In genomic region chr19:53648802-53649236, GRCm38 (mm10) we compare ENCODE assay signal across 8 mouse cellular contexts. TPM values are rescaled to one million over a fixed set of nuclear protein-coding genes. Genes with fewer than 3 reads are reported as not detected.
DNase-seq lines count a peak whose midpoint lies in the region; ATAC-seq and TF ChIP-seq lines count a peak whose summit lies in the region.

No protein-coding gene starts in this region.

- DNase-seq in CD4-positive, CD25-positive, alpha-beta regulatory T cell, adult 2 months (ENCODE audit: low read depth, low spot score): peak; percentile 74
- peak; percentile 92 for DNase-seq in kidney, postnatal 0 days (ENCODE audit: low spot score)
- peak; percentile 67 for DNase-seq in liver
- peak; percentile 55 to 59 for DNase-seq in natural killer cell, adult 2 months (ENCODE audit: low spot score in 2 of 2)

- H3K36me3 ChIP-seq in heart, embryonic 12.5 days: peaks cover 29% of the 10 kb centered on the region
- peaks cover 20% of the 10 kb centered on the region; the same call in 1 of the 2 replicates for H3K36me3 ChIP-seq in kidney, postnatal 0 days (ENCODE audit: insufficient read depth, low read length)
- H3K36me3 ChIP-seq in stomach, embryonic 15.5 days: peaks cover 11% of the 10 kb centered on the region; the same call in 1 of the 2 replicates

- WGBS in heart, embryonic 12.5 days: 38% methylated on average over 10 of the region's 10 CpGs
- 17% methylated on average over 10 of the region's 10 CpGs for WGBS in kidney, postnatal 0 days
- WGBS in stomach, embryonic 15.5 days: 41% methylated on average over 10 of the region's 10 CpGs

- H3K27me3 ChIP-seq in heart, embryonic 12.5 days (replicated peaks): no peaks in the 10 kb centered on the region
- H3K27me3 ChIP-seq in kidney, postnatal 0 days (ENCODE audit: insufficient read depth, low read length): no peaks in the 10 kb centered on the region
- no peaks in the 10 kb centered on the region for H3K27me3 ChIP-seq in stomach, embryonic 15.5 days (replicated peaks)

- no peaks in the 10 kb centered on the region for H3K9me3 ChIP-seq in heart, embryonic 12.5 days (replicated peaks)
- H3K9me3 ChIP-seq in kidney, postnatal 0 days (replicated peaks; ENCODE audit: low read length): no peaks in the 10 kb centered on the region
- no peaks in the 10 kb centered on the region for H3K9me3 ChIP-seq in stomach, embryonic 15.5 days

- peak; percentile 78 for ATAC-seq in erythroblast, adult 5-6 weeks (replicated peaks; ENCODE audit: low FRiP score, poor library complexity, severe bottlenecking)
- peak; percentile 43; the same call in 1 of the 2 replicates for ATAC-seq in heart, embryonic 12.5 days (ENCODE audit: insufficient number of reproducible peaks, low FRiP score)
- ATAC-seq in kidney, postnatal 0 days (replicated peaks; ENCODE audit: low FRiP score, low read depth): 0 out of 2 replicates have a peak, but pooled peaks have one; percentile 51
- peak; percentile 47; the same call in 1 of the 2 replicates for ATAC-seq in stomach, embryonic 15.5 days (ENCODE audit: insufficient read depth, low FRiP score, low read depth)

- H3K27ac ChIP-seq in bone marrow macrophage, adult 2 months (ENCODE audit: insufficient read depth, low read depth, low read length): no peak overlapping the region
- H3K27ac ChIP-seq in heart, embryonic 12.5 days (ENCODE audit: poor library complexity, severe bottlenecking): peak overlapping the region; percentile 14
- H3K27ac ChIP-seq in kidney, postnatal 0 days: no peak overlapping the region
- H3K27ac ChIP-seq in stomach, embryonic 15.5 days: no peak overlapping the region

- H3K9ac ChIP-seq in heart, embryonic 12.5 days: no peak overlapping the region
- H3K9ac ChIP-seq in kidney, postnatal 0 days (ENCODE audit: low read depth, low read length): no peak overlapping the region
- H3K9ac ChIP-seq in stomach, embryonic 15.5 days: no peak overlapping the region

- peak; percentile 79 for TF ChIP-seq CTCF in bone marrow macrophage, adult 2 months (IDR thresholded peaks at IDR 0.05; ENCODE audit: low read depth, low read length)
- peak; percentile 97 for TF ChIP-seq CTCF in kidney, postnatal 0 days (IDR thresholded peaks at IDR 0.05; ENCODE audit: low read depth)

- H3K4me2 ChIP-seq in heart, embryonic 12.5 days: peak overlapping the region; percentile 30
- H3K4me2 ChIP-seq in kidney, postnatal 0 days (ENCODE audit: low read length): peak overlapping the region; percentile 39; the same call in 1 of the 2 replicates
- no peak overlapping the region for H3K4me2 ChIP-seq in stomach, embryonic 15.5 days

- H3K4me1 ChIP-seq in bone marrow macrophage, adult 2 months (ENCODE audit: control insufficient read depth, insufficient read depth, low read length): peaks cover 3% of the 10 kb centered on the region
- H3K4me1 ChIP-seq in heart, embryonic 12.5 days (replicated peaks): peaks cover 38% of the 10 kb centered on the region
- H3K4me1 ChIP-seq in kidney, postnatal 0 days (replicated peaks; ENCODE audit: insufficient read depth, low read length): peaks cover 18% of the 10 kb centered on the region
- peaks cover 10% of the 10 kb centered on the region for H3K4me1 ChIP-seq in stomach, embryonic 15.5 days

- no peak for TF ChIP-seq POLR2A in bone marrow macrophage, adult 2 months (IDR thresholded peaks at IDR 0.05; ENCODE audit: borderline replicate concordance, low read depth, low read length)

- H3K4me3 ChIP-seq in bone marrow macrophage, adult 2 months (ENCODE audit: insufficient read depth, low read length): no peak overlapping the region
- H3K4me3 ChIP-seq in heart, embryonic 12.5 days: no peak overlapping the region
- no peak overlapping the region for H3K4me3 ChIP-seq in kidney, postnatal 0 days (replicated peaks; ENCODE audit: low read depth, low read length)
- H3K4me3 ChIP-seq in stomach, embryonic 15.5 days (replicated peaks): no peak overlapping the region

RNA-seq across cellular contexts. Expression of gene Rbm20, which starts 28.3 kb away (rescaled TPM):
- polyA plus RNA-seq in bone marrow macrophage, adult 2 months (2012; ENCODE audit: insufficient read depth, insufficient read length, missing spikeins): not detected in 2 replicates
- not detected in 2 replicates for total RNA-seq in erythroblast, adult 5-6 weeks (2015; ENCODE audit: low replicate concordance)
- total RNA-seq in erythroblast, adult 5-6 weeks (2017; ENCODE audit: low replicate concordance): not detected in 2 replicates
- polyA plus RNA-seq in heart, embryonic 12.5 days (2016; fragmentation: Nextera tagmentation; extraction: Ambion mirVana): 51.8 and 54.0 TPM in 2 replicates
- polyA plus RNA-seq in kidney, postnatal 0 days (2015; fragmentation: Nextera tagmentation; extraction: Ambion mirVana): 2.5 and 2.8 TPM in 2 replicates
- polyA plus RNA-seq in stomach, embryonic 15.5 days (2015; fragmentation: Nextera tagmentation; extraction: Ambion mirVana): 0.59 and 0.96 TPM in 2 replicates

RNA-seq across cellular contexts. Expression of gene Smc3, which starts 48.6 kb away (rescaled TPM):
- polyA plus RNA-seq in bone marrow macrophage, adult 2 months (2012; ENCODE audit: insufficient read depth, insufficient read length, missing spikeins): 40.6 and 41.7 TPM in 2 replicates
- total RNA-seq in erythroblast, adult 5-6 weeks (2015; ENCODE audit: low replicate concordance): 49.2 and 62.9 TPM in 2 replicates
- total RNA-seq in erythroblast, adult 5-6 weeks (2017; ENCODE audit: low replicate concordance): 80.2 and 115 TPM in 2 replicates
- 45.6 and 47.1 TPM in 2 replicates for polyA plus RNA-seq in heart, embryonic 12.5 days (2016; fragmentation: Nextera tagmentation; extraction: Ambion mirVana)
- polyA plus RNA-seq in kidney, postnatal 0 days (2015; fragmentation: Nextera tagmentation; extraction: Ambion mirVana): 49.8 and 53.8 TPM in 2 replicates
- polyA plus RNA-seq in stomach, embryonic 15.5 days (2015; fragmentation: Nextera tagmentation; extraction: Ambion mirVana): 65.5 and 67.4 TPM in 2 replicates

RNA-seq across cellular contexts. Expression of gene Nutf2-ps1, which starts 60.0 kb away (rescaled TPM):
- 62.6 and 67.3 TPM in 2 replicates for polyA plus RNA-seq in bone marrow macrophage, adult 2 months (2012; ENCODE audit: insufficient read depth, insufficient read length, missing spikeins)
- total RNA-seq in erythroblast, adult 5-6 weeks (2015; ENCODE audit: low replicate concordance): 4.0 and 22.2 TPM in 2 replicates
- total RNA-seq in erythroblast, adult 5-6 weeks (2017; ENCODE audit: low replicate concordance): 21.7 and 52.3 TPM in 2 replicates
- 314 and 321 TPM in 2 replicates for polyA plus RNA-seq in heart, embryonic 12.5 days (2016; fragmentation: Nextera tagmentation; extraction: Ambion mirVana)
- 287 TPM in 2 replicates for polyA plus RNA-seq in kidney, postnatal 0 days (2015; fragmentation: Nextera tagmentation; extraction: Ambion mirVana)
- polyA plus RNA-seq in stomach, embryonic 15.5 days (2015; fragmentation: Nextera tagmentation; extraction: Ambion mirVana): 377 and 407 TPM in 2 replicates

Comparison
In these comparisons a context has a peak if more than half of its experiments do, and no peak if none do; other contexts are left out.
1. RNA of gene Rbm20, which starts 28.3 kb away (polyA plus RNA-seq): 51.8 to 54.0 TPM in heart, embryonic 12.5 days; 2.5 to 2.8 TPM in kidney, postnatal 0 days, 0.59 to 0.96 TPM in stomach, embryonic 15.5 days and not detected in bone marrow macrophage, adult 2 months; every median in the first group is over 10 times any median in the second.
2. Peak in every context shown above with its lines, with median percentiles within 50 percentile points of each other: DNase-seq and ATAC-seq.